Mouse (Mus musculus) embryonic fibroblast, embryonic 13.5 days (primary cell): Measurements from ENCODE around the gene Pacsin1.

Experiments
- CTCF ChIP-seq: IDR thresholded peaks from 2 replicates; pipeline ENCODE4 v1.5.1; 2011; ENCODE audit warnings: mild to moderate bottlenecking, control low read depth, low read length, moderate library complexity, borderline replicate concordance; ENCODE audit not compliant: insufficient read depth
- POLR2A ChIP-seq: IDR thresholded peaks from 2 replicates; pipeline ENCODE4 v1.6.1; 2011; ENCODE audit warnings: low read depth, mild to moderate bottlenecking, control low read depth, low read length, moderate library complexity

- TF ChIP-seq CTCF (no peak), POLR2A (no peak)
Observed at GRCm38 (mm10) chr17:27728770-27729169, 73.5 kb downstream of the Pacsin1 start, which contains the start of gene Spdef.
